In the genomic region with DNA sequence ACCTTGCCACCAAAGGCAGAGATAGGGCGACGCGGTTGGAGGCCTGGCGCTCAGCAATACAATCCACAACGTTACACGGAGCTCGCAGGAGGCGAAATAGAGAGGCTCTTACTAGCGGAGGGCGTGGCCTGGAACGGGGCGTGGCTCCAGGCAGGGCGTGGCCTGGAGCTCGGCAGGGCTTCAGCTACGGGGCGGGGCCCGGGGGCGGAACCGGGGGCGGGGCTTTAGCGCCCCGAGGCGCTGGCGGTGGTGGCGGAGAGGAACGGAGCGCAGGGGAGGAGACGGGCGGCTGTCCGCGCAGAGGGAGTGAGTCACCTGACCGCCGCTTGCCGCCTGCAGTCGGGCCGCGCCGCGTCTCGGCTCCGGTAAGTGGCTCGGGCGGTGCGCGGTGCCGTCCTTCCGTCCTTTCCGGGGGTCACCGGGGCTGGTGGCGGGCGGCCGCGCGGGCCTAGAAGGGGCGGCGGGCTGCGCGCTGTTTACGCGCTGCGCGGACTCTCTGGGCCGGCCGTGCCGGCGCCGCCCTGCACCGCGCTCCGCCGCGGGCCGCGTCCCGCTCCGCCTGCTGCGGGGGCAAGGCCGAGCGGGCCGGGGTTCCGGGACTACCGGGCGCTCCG, we compare ENCODE assay signal across 8 mouse cellular contexts. TPM values are rescaled to one million over a fixed set of nuclear protein-coding genes. Genes with fewer than 3 reads are reported as not detected.
A peak's percentile ranks its signal among the peaks of the same experiment; 100 is the strongest.
DNase-seq lines count a peak whose midpoint lies in the region; ATAC-seq and TF ChIP-seq lines count a peak whose summit lies in the region.

A gene (plus strand): TSS at position 254 of the 614 bp plus-strand sequence.

- peak within 1 kb of the TSS; percentile 93 for H3K27ac ChIP-seq in forebrain, embryonic 14.5 days (ENCODE audit: low read depth, low read length)
- H3K27ac ChIP-seq in lung, embryonic 14.5 days (ENCODE audit: low read depth), result peak within 1 kb of the TSS; percentile 91
- peak within 1 kb of the TSS; percentile 78 for H3K27ac ChIP-seq in olfactory bulb, adult 2 months (ENCODE audit: insufficient read depth, low read depth, low read length)
- peak within 1 kb of the TSS; percentile 81 for H3K27ac ChIP-seq in thymus, adult 2 months (ENCODE audit: control insufficient read depth, insufficient read depth, low read length)

- intact Hi-C loops in heart, postnatal 14 days (cut with DNase I), result loop anchor here (5.0 kb wide), 2 partner anchors 36 to 1896 kb away; a partner anchor contains a TSS

- no peaks in the 10 kb centered on the region for H3K36me3 ChIP-seq in forebrain, embryonic 14.5 days (ENCODE audit: control insufficient read depth, insufficient read depth, low read length)
- H3K36me3 ChIP-seq in lung, embryonic 14.5 days (ENCODE audit: insufficient read depth), result no peaks in the 10 kb centered on the region
- no peaks in the 10 kb centered on the region for H3K36me3 ChIP-seq in thymus, adult 2 months (ENCODE audit: control insufficient read depth, insufficient read depth, low read length)

- H3K4me2 ChIP-seq in forebrain, embryonic 14.5 days (ENCODE audit: low read length), result peak within 1 kb of the TSS; percentile 80
- peak within 1 kb of the TSS; percentile 69 for H3K4me2 ChIP-seq in lung, embryonic 14.5 days

- DNase-seq in ES-CJ7 (ENCODE audit: low read depth, low spot score), result peak; percentile 93
- DNase-seq in forebrain, embryonic 14.5 days (ENCODE audit: low spot score), result peak; percentile 95
- peak; percentile 97 to 98 for DNase-seq in heart, postnatal 14 days
- DNase-seq in layer of hippocampus, adult 18-20 months (ENCODE audit: low spot score in 2 of 2), result peak; percentile 80 to 92
- DNase-seq in lung, embryonic 14.5 days, result peak; percentile 98
- DNase-seq in thymus, adult 2 months, result peak; percentile 97

- H3K9me3 ChIP-seq in forebrain, embryonic 14.5 days (replicated peaks; ENCODE audit: control insufficient read depth, low read length), result no peaks in the 10 kb centered on the region
- H3K9me3 ChIP-seq in lung, embryonic 14.5 days (ENCODE audit: low read depth, low read length), result no peaks in the 10 kb centered on the region

- peaks cover 13% of the 10 kb centered on the region; the same call in 1 of the 2 replicates for H3K4me1 ChIP-seq in forebrain, embryonic 14.5 days (ENCODE audit: control insufficient read depth, insufficient read depth, low read length)
- no peaks in the 10 kb centered on the region for H3K4me1 ChIP-seq in lung, embryonic 14.5 days (ENCODE audit: insufficient read depth)
- peaks cover 10% of the 10 kb centered on the region for H3K4me1 ChIP-seq in olfactory bulb, adult 2 months (ENCODE audit: control insufficient read depth, insufficient read depth, low read length)
- peaks cover 32% of the 10 kb centered on the region for H3K4me1 ChIP-seq in thymus, adult 2 months (replicated peaks; ENCODE audit: control insufficient read depth, insufficient read depth, low read length)

- TF ChIP-seq CTCF in lung, embryonic 14.5 days (IDR thresholded peaks at IDR 0.05; ENCODE audit: low read depth), result no peak
- TF ChIP-seq CTCF in olfactory bulb, adult 2 months (IDR thresholded peaks at IDR 0.05; ENCODE audit: insufficient read depth, low read depth, low read length), result no peak
- no peak for TF ChIP-seq CTCF in thymus, adult 2 months (IDR thresholded peaks at IDR 0.05; ENCODE audit: borderline replicate concordance, control insufficient read depth, extremely low read depth, insufficient read depth, low read length, poor library complexity)

- ATAC-seq in cerebellum, adult (ENCODE audit: insufficient number of reproducible peaks, low FRiP score, low TSS enrichment), result peak; percentile 87
- peak; percentile 94 for ATAC-seq in forebrain, embryonic 14.5 days
- ATAC-seq in lung, embryonic 14.5 days (ENCODE audit: insufficient read depth), result peak; percentile 92

- peak; percentile 83 for TF ChIP-seq POLR2A in olfactory bulb, adult 2 months (IDR thresholded peaks at IDR 0.05; ENCODE audit: insufficient read depth, low read depth, low read length)
- peak; percentile 93 for TF ChIP-seq POLR2A in thymus, adult 2 months (IDR thresholded peaks at IDR 0.05; ENCODE audit: control insufficient read depth, extremely low read depth, insufficient read depth, low read length, poor library complexity)

- H3K27me3 ChIP-seq in forebrain, embryonic 14.5 days (replicated peaks; ENCODE audit: control insufficient read depth, insufficient read depth, low read length), result no peaks in the 10 kb centered on the region
- H3K27me3 ChIP-seq in lung, embryonic 14.5 days (ENCODE audit: insufficient read depth, low read length), result no peaks in the 10 kb centered on the region
- H3K27me3 ChIP-seq in thymus, adult 2 months (ENCODE audit: control insufficient read depth, insufficient read depth, low read length), result no peaks in the 10 kb centered on the region

- peak within 1 kb of the TSS; percentile 95 for H3K9ac ChIP-seq in forebrain, embryonic 14.5 days (ENCODE audit: low read length)
- H3K9ac ChIP-seq in lung, embryonic 14.5 days, result peak within 1 kb of the TSS; percentile 95

- under 1% methylated on average over 39 of the region's 84 CpGs for WGBS in forebrain, embryonic 14.5 days
- 1% methylated on average over 69 of the region's 84 CpGs for WGBS in lung, embryonic 14.5 days
- under 1% methylated on average over 83 of the region's 84 CpGs for WGBS in olfactory bulb, adult 2 months
- under 1% methylated on average over 84 of the region's 84 CpGs for WGBS in thymus, adult 2 months

- H3K4me3 ChIP-seq in forebrain, embryonic 14.5 days (ENCODE audit: low read depth, low read length), result peak within 1 kb of the TSS; percentile 87
- peak within 1 kb of the TSS; percentile 81 for H3K4me3 ChIP-seq in lung, embryonic 14.5 days (ENCODE audit: low read depth, low read length)
- peak within 1 kb of the TSS; percentile 93 for H3K4me3 ChIP-seq in olfactory bulb, adult 2 months (ENCODE audit: insufficient read depth, low read depth, low read length)
- H3K4me3 ChIP-seq in thymus, adult 2 months (ENCODE audit: control insufficient read depth, insufficient read depth, low read length), result peak within 1 kb of the TSS; percentile 68

RNA-seq across cellular contexts. Expression of the gene that starts here (rescaled TPM):
- polyA plus RNA-seq in forebrain, embryonic 14.5 days (2014; fragmentation: Nextera tagmentation; extraction: Ambion mirVana), result 17.2 and 25.0 TPM in 2 replicates
- 10 to 100 TPM; 32.5 to 34.0 TPM for total RNA-seq in heart, postnatal 14 days (2021)
- total RNA-seq in layer of hippocampus, adult 18-20 months (2021), result 10 to 100 TPM; 11.8 to 12.2 TPM
- polyA plus RNA-seq in lung, embryonic 14.5 days (2014; fragmentation: Nextera tagmentation; extraction: Ambion mirVana), result 8.3 and 8.9 TPM in 2 replicates
- polyA plus RNA-seq in olfactory bulb, adult 2 months (2012; ENCODE audit: insufficient read depth, insufficient read length, low replicate concordance, missing spikeins), result not detected in 2 replicates
- 40.2 and 45.4 TPM in 2 replicates for polyA plus RNA-seq in thymus, adult 2 months (2012; rRNA removed)

Comparison
In these comparisons a context has a peak if more than half of its experiments do, and no peak if none do; other contexts are left out.
1. Peak in every context shown above with its lines: DNase-seq, ATAC-seq, H3K4me3 ChIP-seq and H3K27ac ChIP-seq.